Mouse (Mus musculus) liver, postnatal 0 days (tissue): ENCODE measurements at regions not wholly inside any gene's neighbourhood (a gene's known extent, or its start where the extent isn't known, plus 50 kb on each side); places are given as distances from the start of the nearest gene placed in this dataset.

Experiments used
- CTCF ChIP-seq: sonication (generic); IDR thresholded peaks from 2 replicates; pipeline ENCODE4 v1.5.1; 2016; ENCODE audit warnings: antibody characterized with exemption, low read depth
- EP300 ChIP-seq: IDR thresholded peaks from 2 replicates; pipeline ENCODE4 v1.6.1; 2016; ENCODE audit warnings: antibody characterized with exemption, low read depth, mild to moderate bottlenecking

DNA sequence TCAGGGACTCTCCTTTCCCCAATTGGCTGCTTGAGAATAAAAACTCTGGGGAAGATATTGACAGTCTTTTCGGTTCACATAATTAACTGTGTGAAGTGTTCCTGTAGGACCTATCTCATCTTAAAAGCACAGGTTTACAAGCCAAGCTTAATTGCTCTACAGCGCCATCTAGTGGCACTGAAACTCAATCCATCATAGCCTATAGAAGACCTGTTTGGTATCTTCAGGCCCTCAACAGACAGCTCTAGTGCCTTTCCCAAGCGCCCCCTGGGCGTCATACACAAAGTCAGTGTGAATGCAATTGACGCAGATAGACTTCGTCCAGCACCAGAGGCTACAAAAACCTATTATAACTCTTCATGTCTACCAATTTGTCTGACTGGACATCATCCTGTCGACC is 78.9 kb upstream of the Lsm6 start:
- TF ChIP-seq CTCF = peak; percentile 88
- TF ChIP-seq EP300 = no peak
